Mouse (Mus musculus) midbrain, embryonic 10.5 days (tissue): ENCODE measurements around the gene Mboat7. TPM values are rescaled to one million over a fixed set of nuclear protein-coding genes. Genes with fewer than 3 reads are reported as not detected.

Experiments used
- DNase-seq: peaks from one replicate; pipeline ENCODE4 v3.0.0-alpha.2; 2017; ENCODE audit warnings: low spot score
- H3K27ac ChIP-seq: fragments of 300-500 bp; sonication (generic); replicated peaks from 2 replicates; pipeline ENCODE4 v1.5.1; 2016; ENCODE audit warnings: mild to moderate bottlenecking
- H3K27me3 ChIP-seq: fragments of 300-500 bp; sonication (generic); 2 replicates; pipeline ENCODE4 v1.6.1; 2016; ENCODE audit warnings: low read depth, mild to moderate bottlenecking; ENCODE audit not compliant: poor library complexity, severe bottlenecking
- H3K36me3 ChIP-seq: fragments of 300-500 bp; sonication (generic); 2 replicates; pipeline ENCODE4 v1.6.1; 2016; ENCODE audit warnings: mild to moderate bottlenecking, moderate library complexity
- H3K4me1 ChIP-seq: fragments of 300-500 bp; sonication (generic); 2 replicates; pipeline ENCODE4 v1.6.1; 2016
- H3K4me3 ChIP-seq: fragments of 300-500 bp; sonication (generic); 2 replicates; pipeline ENCODE4 v1.5.1; 2016; ENCODE audit warnings: mild to moderate bottlenecking, moderate library complexity
- H3K9me3 ChIP-seq: fragments of 300-500 bp; sonication (generic); replicated peaks from 2 replicates; pipeline ENCODE4 v1.6.1; 2016; ENCODE audit warnings: mild to moderate bottlenecking
- WGBS: fragments of 180-500 bp; shearing (Covaris S2); methylation state at CpG from one replicate; pipeline ENCODE4 v1.1.7; 2016; 5-methylcytosine and 5-hydroxymethylcytosine counted together
- polyA plus RNA-seq: library from polyadenylated mRNA; unstranded; fragments of >200 nt; fragmentation: Nextera tagmentation; extraction: Ambion mirVana; gene quantifications from 2 replicates; pipeline ENCODE4 v1.2.1, GENCODE M21; 2016

Gene Mboat7
- polyA plus RNA-seq, 1 experiment from 2014 or later = 30.6 TPM

DNA sequence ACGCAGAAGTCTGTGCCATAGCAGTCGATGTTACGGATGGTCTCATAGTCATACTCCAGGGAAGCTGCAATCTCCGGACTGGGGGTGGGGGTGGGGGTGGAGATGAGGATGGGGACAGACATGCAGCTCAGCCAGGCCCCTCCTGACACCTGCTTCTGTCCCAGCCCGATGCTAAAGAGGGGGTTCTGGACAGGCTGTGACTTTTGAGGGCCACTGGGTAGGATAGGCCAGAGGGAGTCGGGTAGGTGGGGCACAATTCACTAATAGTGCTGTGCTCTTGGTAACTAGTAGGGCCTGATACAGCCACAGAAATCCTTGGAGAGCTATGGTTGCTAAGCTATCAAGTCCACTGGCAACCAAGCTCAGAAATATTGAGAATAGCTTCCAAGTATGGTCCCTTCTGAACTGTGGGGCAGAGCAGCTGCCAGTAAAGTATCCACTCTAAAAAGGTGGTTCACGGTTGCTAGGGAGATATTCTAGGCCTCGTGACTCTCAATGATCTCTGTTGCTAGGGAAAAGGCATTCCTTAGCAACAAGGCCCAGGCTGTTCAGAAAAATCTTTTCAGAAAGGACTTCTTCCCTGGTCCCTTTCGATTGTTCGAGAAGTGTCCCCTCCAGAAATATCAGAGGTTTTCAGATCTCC is 9.3 kb downstream of the Mboat7 start:
- Histone ChIP-seq H3K27me3 (no peaks in the 10 kb centered on the region), H3K36me3 (peaks cover 45% of the 10 kb centered on the region), H3K4me3 (0 out of 2 replicates have a peak overlapping the region, but pooled peaks have one; percentile 14), H3K4me1 (peaks cover 25% of the 10 kb centered on the region), H3K9me3 (peaks cover 3% of the 10 kb centered on the region; the same call in 1 of the 2 replicates), H3K27ac (peak overlapping the region; percentile 78)
- 71% methylated on average over 10 of the region's 10 CpGs for WGBS
- no peak for DNase-seq

DNA sequence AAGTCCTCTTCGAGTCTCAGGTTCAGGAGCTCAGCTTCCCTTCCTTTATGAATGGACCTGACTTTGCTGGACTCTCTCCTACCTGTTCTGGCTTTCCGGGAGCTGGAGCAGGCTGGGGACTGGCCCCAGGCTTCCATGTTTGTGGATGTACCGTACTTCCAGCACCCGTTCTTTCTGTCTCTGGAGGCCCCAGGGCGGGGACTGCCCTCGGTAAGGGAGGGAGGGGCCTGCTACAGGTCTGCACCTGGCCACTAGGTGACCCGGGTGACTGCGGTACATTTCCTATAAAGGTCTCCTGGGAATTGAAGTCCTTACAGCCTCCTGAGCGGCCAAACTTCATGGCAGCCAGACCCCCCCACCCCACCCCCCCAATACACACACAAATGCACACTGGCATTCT is 16.0 kb downstream of the Mboat7 start, which contains the start of gene Tmc4:
TSS of gene Tmc4 (minus strand) at position 212 of the 400 bp plus-strand sequence.
- Histone ChIP-seq H3K4me3 (no peak within 1 kb of the TSS), H3K36me3 (peaks cover 15% of the 10 kb centered on the region; the same call in 1 of the 2 replicates)
- WGBS = 59% methylated on average over 9 of the region's 9 CpGs

DNA sequence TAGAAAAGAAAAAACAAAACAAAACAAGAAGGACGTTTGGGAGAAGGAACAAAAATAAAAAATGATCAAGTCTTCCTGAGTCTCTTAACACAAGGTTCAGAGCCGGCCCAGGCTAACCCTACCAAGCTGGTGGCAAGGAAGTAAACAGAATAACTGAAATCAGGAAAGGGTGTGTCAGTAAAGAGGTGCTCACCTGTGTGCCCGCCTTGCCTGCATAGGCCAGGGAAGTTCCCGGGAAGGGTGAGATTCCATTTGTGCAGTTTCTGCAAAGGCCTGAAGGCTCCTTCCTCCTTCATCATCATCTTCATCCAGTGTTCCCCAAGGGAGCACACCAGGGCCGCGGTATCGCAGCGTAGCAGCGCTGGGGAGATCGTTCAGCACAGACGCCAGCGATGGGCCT is 17.0 kb downstream of the Mboat7 start:
- WGBS = 89% methylated on average over 12 of the region's 12 CpGs
- no peaks in the 10 kb centered on the region for H3K9me3 ChIP-seq
- H3K4me1 ChIP-seq = peaks cover 3% of the 10 kb centered on the region; the same call in 1 of the 2 replicates
- no peak overlapping the region for H3K4me3 ChIP-seq
- no peak for DNase-seq
- H3K36me3 ChIP-seq = peaks cover 15% of the 10 kb centered on the region; the same call in 1 of the 2 replicates
- no peaks in the 10 kb centered on the region for H3K27me3 ChIP-seq
- no peak overlapping the region for H3K27ac ChIP-seq

More for the DNA sequence above, 16.0 kb downstream of the Mboat7 start, which contains the start of gene Tmc4:
- DNase-seq = no peak
- Histone ChIP-seq H3K9me3 (no peaks in the 10 kb centered on the region), H3K27me3 (no peaks in the 10 kb centered on the region), H3K27ac (no peak within 1 kb of the TSS), H3K4me1 (peaks cover 3% of the 10 kb centered on the region; the same call in 1 of the 2 replicates)

DNA sequence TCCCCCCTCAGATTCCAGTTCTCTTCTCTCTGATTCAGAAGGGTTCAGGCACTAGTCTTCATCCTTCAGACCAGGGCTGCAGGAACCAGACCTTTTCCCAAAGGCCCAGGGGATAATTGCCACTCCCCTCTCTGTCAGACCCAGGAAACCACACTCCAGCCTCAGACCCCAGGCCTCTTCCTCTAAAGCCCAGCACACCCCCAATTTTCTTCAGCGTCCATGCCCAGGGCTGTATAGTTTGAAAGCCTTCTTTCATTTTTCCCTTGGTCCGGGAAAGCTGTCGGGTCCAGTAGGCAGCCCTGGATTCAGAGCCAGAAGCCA is 18.1 kb downstream of the Mboat7 start:
- no peak overlapping the region for H3K4me3 ChIP-seq
- WGBS = 68% methylated on average over 3 of the region's 3 CpGs
- H3K27me3 ChIP-seq = no peaks in the 10 kb centered on the region
- H3K36me3 ChIP-seq = peaks cover 8% of the 10 kb centered on the region; the same call in 1 of the 2 replicates
- no peak overlapping the region for H3K27ac ChIP-seq
- H3K4me1 ChIP-seq = peaks cover 3% of the 10 kb centered on the region; the same call in 1 of the 2 replicates
- H3K9me3 ChIP-seq = no peaks in the 10 kb centered on the region
- no peak for DNase-seq

DNA sequence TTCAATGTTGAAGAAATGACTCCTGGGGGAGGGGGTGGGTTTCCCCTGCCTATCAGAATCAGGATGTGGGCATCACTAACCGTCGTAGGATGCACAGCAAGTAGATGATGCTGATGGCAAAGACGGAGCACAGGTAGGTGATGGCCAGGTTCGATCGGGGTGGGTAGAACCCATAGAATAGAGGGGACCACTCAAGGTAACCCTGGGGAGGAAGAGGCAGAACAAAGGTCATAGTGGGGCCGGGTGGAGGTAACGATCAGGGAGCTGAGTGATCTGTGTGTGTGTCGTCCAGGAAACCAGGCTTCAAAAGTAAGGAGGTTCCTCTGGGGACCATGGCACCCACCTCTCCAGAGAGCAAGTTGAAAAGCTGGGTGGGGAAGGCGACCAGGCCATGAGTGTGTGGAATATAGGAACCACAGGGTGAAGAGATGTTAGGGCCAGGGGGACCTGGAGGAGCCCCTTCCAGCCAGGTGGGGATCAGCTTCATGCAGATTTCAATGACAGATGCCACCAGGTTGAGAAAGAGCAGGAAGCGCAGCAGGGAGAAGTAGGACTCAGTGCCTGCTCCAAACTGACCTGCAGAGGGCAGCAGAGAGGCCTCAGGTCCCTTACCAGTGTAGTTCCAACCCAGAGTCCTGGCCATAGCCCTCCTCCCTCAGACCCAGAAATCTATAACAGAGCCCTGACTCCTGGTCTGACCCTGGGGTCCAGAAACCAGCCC is 18.7 kb downstream of the Mboat7 start:
- Histone ChIP-seq H3K27ac (no peak overlapping the region), H3K27me3 (no peaks in the 10 kb centered on the region), H3K4me3 (peak overlapping the region; percentile 20; the same call in 1 of the 2 replicates), H3K36me3 (peaks cover 7% of the 10 kb centered on the region; the same call in 1 of the 2 replicates), H3K9me3 (no peaks in the 10 kb centered on the region), H3K4me1 (peaks cover 3% of the 10 kb centered on the region; the same call in 1 of the 2 replicates)
- WGBS = 73% methylated on average over 10 of the region's 10 CpGs
- DNase-seq = peak; percentile 79

DNA sequence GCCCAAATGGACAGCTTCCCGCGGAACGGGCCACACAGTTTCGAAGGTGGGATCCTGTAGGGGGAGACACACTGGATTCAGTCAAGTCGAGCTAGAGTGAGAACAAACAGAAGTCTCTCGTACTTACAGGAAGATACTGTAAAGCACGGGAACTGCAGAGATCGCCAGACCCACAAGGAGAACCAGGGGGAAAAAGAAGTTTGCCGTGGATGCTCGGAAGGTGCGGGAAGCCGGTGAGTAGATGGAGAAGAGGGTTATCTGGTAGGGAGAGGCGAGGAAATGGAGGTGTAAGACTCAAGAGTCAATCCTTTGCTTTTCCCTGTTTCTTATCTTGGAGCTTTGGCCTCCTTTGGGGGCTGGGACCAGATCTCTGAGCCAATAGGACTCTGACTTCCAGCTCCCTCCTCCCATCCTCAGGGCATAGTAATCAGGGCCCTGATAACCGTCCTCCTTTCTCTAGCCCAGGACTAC is 26.4 kb downstream of the Mboat7 start:
- H3K9me3 ChIP-seq = no peaks in the 10 kb centered on the region
- H3K27ac ChIP-seq = no peak overlapping the region
- no peaks in the 10 kb centered on the region for H3K27me3 ChIP-seq
- H3K4me1 ChIP-seq = peaks cover 30% of the 10 kb centered on the region
- H3K36me3 ChIP-seq = peaks cover 17% of the 10 kb centered on the region
- H3K4me3 ChIP-seq = peak overlapping the region; percentile 11; the same call in 1 of the 2 replicates
- WGBS = 10% methylated on average over 14 of the region's 14 CpGs
- no peak for DNase-seq

DNA sequence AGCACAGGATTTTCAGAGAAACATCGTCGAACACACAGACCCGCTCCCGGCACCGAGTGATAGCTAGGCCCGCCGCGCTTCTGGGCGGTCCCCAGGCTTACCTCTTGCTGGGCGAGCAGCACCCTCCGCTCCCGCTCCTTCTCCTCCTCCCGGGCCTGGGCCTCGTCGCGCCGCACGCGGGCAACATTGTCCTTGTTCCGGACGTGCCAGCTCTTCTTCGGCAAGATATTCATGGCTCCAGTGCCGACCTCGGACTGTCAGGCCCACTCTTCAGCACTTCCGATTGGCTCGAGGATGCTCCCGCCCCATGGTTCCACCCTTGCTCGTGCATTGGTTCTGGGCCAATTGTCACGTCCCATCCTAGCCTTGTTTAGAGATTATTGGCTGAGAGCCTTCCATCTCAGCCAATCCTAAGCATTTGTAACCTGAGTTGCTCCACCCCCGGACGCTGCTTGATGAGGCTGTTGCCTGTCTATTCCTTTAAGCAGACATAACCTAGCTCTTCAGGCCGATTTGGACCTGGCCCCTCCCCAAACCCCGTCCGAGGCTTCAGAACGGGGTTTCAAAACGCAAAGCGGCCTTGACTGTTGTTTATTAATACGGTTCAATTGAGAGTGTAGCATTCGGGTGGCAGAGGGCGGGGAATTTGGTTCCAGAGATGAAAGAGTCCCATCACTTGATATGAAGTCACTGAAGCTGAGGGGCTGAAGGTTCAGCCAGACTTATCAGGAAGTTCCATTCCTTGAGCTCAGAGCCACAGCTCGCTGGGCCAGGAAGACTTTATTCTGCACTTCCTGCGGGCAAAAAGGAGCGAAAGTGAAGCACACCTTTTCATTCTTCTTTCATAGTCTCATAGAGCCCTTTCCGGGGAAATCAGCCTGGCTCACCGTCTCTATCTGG is 27.9 kb downstream of the Mboat7 start, which contains the start of gene Leng1:
TSS of gene Leng1 (minus strand) at position 626 of the 900 bp plus-strand sequence.
- DNase-seq = peak; percentile 93
- H3K4me1 ChIP-seq = peaks cover 30% of the 10 kb centered on the region
- 6% methylated on average over 45 of the region's 45 CpGs for WGBS
- no peaks in the 10 kb centered on the region for H3K27me3 ChIP-seq
- H3K36me3 ChIP-seq = peaks cover 32% of the 10 kb centered on the region
- H3K4me3 ChIP-seq = peak within 1 kb of the TSS; percentile 81
- no peaks in the 10 kb centered on the region for H3K9me3 ChIP-seq
- peak within 1 kb of the TSS; percentile 91 for H3K27ac ChIP-seq

DNA sequence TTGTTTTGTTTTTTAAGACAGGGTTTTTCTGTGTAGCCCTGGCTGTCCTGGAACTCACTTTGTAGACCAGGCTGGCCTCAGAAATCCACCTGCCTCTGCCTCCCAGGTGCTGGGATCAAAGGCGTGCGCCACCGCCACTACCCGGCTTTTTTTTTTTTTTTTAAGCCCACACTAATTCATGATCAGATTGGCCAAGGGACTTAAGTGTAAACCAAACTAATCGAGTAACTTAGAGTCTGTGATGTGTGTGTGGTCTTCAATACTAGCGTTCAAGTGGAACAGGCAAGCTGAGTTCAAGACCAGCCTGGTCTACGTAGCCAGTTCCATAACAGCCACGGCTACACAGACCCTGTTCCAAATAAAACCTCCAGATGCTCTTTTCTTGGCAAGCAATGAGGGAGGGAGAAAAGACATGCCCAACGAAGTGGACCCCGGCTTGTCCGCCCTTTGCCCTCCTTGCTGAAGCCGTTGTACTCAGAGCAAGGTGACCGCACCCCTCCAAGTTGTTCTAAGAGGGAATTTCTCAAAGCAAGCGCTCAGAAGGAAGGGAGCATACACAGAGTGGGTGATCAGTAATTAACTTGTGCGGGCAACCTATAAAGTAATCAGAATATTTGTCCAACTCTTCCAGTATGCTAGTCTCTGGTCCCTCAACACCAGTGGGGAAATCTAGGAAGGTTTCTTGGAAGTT is 28.7 kb downstream of the Mboat7 start:
- WGBS = 42% methylated on average over 15 of the region's 15 CpGs
- Histone ChIP-seq H3K36me3 (peaks cover 40% of the 10 kb centered on the region), H3K4me1 (peaks cover 30% of the 10 kb centered on the region), H3K27ac (peak overlapping the region; percentile 91), H3K4me3 (peak overlapping the region; percentile 81), H3K9me3 (no peaks in the 10 kb centered on the region), H3K27me3 (no peaks in the 10 kb centered on the region)
- DNase-seq = peak; percentile 49

DNA sequence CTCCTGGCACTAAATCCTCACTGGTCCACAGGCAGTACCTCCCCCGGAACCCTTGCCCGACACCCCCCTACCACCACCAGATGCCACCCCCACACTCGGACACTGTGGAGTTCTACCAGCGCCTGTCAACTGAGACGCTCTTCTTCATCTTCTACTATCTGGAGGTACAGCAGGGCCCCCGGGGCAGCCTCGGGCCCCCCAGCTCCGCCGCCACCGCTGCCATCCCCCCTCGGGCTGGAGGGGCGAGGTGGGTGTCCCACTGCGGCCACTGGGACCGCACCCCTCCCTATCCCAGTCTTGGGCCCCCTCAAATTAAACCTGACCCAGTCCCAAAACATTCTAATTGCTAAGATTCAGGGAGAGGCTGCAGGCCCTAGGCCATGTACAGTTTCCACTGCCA is 34.7 kb downstream of the Mboat7 start:
- Histone ChIP-seq H3K9me3 (no peaks in the 10 kb centered on the region), H3K27ac (no peak overlapping the region), H3K27me3 (no peaks in the 10 kb centered on the region), H3K4me3 (no peak overlapping the region), H3K4me1 (peaks cover 4% of the 10 kb centered on the region), H3K36me3 (peaks cover 100% of the 10 kb centered on the region)
- WGBS = 94% methylated on average over 14 of the region's 14 CpGs
- DNase-seq = no peak

DNA sequence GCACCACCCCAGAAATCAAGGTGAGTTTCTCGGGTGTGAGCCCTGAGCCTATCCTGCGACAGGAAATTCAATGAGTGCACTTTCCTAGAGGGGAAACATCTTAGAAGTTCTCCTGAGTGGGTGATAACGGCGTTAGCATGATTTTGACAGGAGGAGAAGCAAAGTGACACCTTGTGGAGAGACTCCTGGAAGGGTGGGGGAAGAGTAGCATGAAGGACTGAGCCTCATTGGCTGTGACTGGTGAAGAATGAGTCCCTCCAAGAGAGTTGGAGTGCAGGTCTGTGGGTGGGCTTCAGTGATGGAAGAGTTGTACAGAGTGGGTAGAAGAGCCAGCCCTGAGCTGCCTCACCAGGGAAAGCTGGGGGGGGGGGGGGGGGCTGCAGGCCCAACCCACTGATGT is 36.4 kb downstream of the Mboat7 start:
- Histone ChIP-seq H3K9me3 (no peaks in the 10 kb centered on the region), H3K27ac (no peak overlapping the region), H3K27me3 (no peaks in the 10 kb centered on the region), H3K4me1 (no peaks in the 10 kb centered on the region), H3K36me3 (peaks cover 100% of the 10 kb centered on the region), H3K4me3 (no peak overlapping the region)
- WGBS = 91% methylated on average over 4 of the region's 4 CpGs
- DNase-seq = no peak

DNA sequence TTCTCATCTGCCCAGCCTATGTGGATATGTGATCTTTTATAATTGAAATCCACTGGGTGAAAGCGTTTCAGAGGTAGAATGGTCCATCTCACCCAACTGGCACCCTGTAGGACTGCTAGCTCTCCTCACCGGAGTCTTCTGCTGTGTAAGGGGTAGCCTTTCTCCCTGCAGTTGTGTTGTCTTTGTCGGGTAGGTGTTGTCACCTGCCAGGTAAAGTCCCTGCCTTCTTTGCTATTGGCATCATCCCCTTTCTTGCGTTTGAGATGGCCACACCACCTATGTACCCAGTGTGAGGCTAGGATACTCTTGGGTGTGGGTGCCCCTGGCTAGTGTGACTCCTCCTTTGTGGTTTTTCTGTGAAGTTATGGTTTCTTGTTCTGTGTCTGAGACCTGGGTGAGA is 46.7 kb downstream of the Mboat7 start:
- Histone ChIP-seq H3K4me3 (peak overlapping the region; percentile 100), H3K36me3 (peaks cover 54% of the 10 kb centered on the region), H3K9me3 (0 out of 2 replicates have a peak, but pooled peaks cover 3% of the 10 kb centered on the region), H3K4me1 (peaks cover 40% of the 10 kb centered on the region), H3K27me3 (0 out of 2 replicates have a peak, but pooled peaks cover 6% of the 10 kb centered on the region), H3K27ac (peak overlapping the region; percentile 97)
- DNase-seq = no peak
- 76% methylated on average over 4 of the region's 4 CpGs for WGBS
